Mouse (Mus musculus): ENCODE measurements around the gene Cbwd1. TPM values are rescaled to one million over a fixed set of nuclear protein-coding genes. Genes with fewer than 3 reads are reported as not detected.

The Cbwd1 gene
- polyA plus RNA-seq, 1 experiment from 2014 or later, result 24.4 TPM

DNA sequence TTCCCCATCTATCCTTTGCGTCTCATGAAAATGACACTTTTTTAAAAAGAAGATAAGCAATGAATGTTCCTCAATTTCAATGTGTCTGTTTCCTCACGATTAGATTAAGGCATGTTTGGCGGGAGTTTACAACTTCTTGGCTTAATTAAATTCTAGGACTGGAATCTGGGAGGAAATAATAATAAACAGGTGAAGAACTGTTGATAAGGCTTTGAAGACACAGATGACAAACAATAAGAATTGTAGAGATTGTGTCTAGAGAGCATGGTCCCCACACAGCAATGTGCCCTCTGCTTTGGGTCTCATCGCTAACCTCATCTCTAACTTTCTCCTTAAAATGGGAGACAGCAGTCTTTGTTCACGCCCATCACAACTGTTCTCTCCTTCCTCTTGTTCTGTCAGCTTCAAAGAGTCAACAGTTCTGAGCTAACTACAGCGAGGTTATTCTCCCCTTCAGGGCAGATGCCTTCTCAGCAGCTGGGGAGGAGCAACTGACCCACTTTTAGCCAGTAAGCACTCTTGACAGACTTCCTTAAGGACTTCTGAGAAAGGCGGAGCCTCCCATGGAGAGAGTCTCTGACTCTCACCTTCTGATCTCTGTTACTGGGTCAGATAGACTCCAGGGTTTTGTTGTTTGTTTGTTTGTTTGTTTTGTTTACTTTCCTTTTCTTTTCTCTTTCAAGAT is 28.9 kb upstream of the Cbwd1 start:
- H3K27ac ChIP-seq (replicated peaks), result no peak overlapping the region
- no peak overlapping the region for H3K4me3 ChIP-seq
- DNase-seq (ENCODE audit: low spot score), result no peak
- peaks cover 4% of the 10 kb centered on the region; the same call in 1 of the 2 replicates for H3K4me1 ChIP-seq
- no peaks in the 10 kb centered on the region for H3K36me3 ChIP-seq (replicated peaks)
- H3K27me3 ChIP-seq (replicated peaks; ENCODE audit: low read depth, poor library complexity, severe bottlenecking), result 0 out of 2 replicates have a peak, but pooled peaks cover 3% of the 10 kb centered on the region
- H3K9me3 ChIP-seq, result no peaks in the 10 kb centered on the region
- WGBS, result 69% methylated on average over 7 of the region's 7 CpGs

- WGBS, result 84% methylated on average over 5 of the region's 5 CpGs
- no peak overlapping the region for H3K27ac ChIP-seq (replicated peaks)
- 0 out of 2 replicates have a peak, but pooled peaks cover 3% of the 10 kb centered on the region for H3K27me3 ChIP-seq (replicated peaks; ENCODE audit: low read depth, poor library complexity, severe bottlenecking)
- no peak overlapping the region for H3K4me3 ChIP-seq
- no peaks in the 10 kb centered on the region for H3K9me3 ChIP-seq
- no peaks in the 10 kb centered on the region for H3K4me1 ChIP-seq
- H3K36me3 ChIP-seq (replicated peaks), result no peaks in the 10 kb centered on the region
- DNase-seq (ENCODE audit: low spot score), result no peak
Measured at GRCm38 (mm10) chr19:24988831-24989230, 27.4 kb upstream of the Cbwd1 start.

GRCm38 (mm10) chr19:24987355-24987754 is 25.9 kb upstream of the Cbwd1 start:
- Histone ChIP-seq H3K4me3 (no peak overlapping the region), H3K9me3 (no peaks in the 10 kb centered on the region)
- whole genome bisulfite sequencing, result 67% methylated on average over 4 of the region's 4 CpGs

GRCm38 (mm10) chr19:24985045-24985444 is 23.6 kb upstream of the Cbwd1 start:
- no peaks in the 10 kb centered on the region for H3K36me3 ChIP-seq (replicated peaks)
- no peak for DNase-seq (ENCODE audit: low spot score)
- no peaks in the 10 kb centered on the region for H3K4me1 ChIP-seq
- 94% methylated on average over 2 of the region's 2 CpGs for WGBS
- H3K27me3 ChIP-seq (replicated peaks; ENCODE audit: low read depth, poor library complexity, severe bottlenecking), result no peaks in the 10 kb centered on the region
- H3K9me3 ChIP-seq, result no peaks in the 10 kb centered on the region
- H3K27ac ChIP-seq (replicated peaks), result no peak overlapping the region
- H3K4me3 ChIP-seq, result no peak overlapping the region

More at GRCm38 (mm10) chr19:24987355-24987754, 25.9 kb upstream of the Cbwd1 start:
- Histone ChIP-seq H3K27me3 (replicated peaks; ENCODE audit: low read depth, poor library complexity, severe bottlenecking) (0 out of 2 replicates have a peak, but pooled peaks cover 3% of the 10 kb centered on the region), H3K4me1 (no peaks in the 10 kb centered on the region), H3K27ac (replicated peaks) (no peak overlapping the region), H3K36me3 (replicated peaks) (no peaks in the 10 kb centered on the region)
- DNase-seq (ENCODE audit: low spot score), result no peak

DNA sequence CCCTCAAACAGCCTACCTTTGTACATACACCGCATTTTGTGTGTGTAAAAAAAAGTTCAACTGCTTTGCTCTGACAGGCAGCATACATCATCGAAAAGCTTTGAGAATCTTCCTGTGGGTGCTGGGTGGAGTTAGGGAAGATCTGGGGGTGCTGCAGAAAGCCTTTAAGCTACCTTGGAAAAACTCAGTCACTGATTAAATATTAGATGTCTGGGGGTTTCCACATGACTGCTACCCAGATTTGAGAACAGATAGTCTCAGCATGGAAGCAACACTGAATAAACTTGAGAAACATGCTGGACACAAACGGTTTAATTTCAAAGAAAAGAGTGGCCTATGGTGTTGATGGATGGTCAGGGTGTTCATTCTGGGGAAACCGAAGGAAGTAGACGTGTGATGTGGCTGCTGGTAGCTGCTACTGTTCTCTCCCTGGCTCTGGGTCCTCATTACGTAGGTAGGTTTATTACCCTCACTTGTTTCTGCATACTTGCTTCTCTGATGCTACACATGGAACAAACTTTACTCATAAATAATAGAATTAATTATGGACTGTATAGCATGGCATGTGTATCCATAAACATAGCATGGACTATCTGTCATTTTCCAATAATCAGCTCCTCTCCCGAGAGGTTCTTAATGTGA is 22.6 kb upstream of the Cbwd1 start:
- Histone ChIP-seq H3K9me3 (no peaks in the 10 kb centered on the region), H3K4me3 (no peak overlapping the region), H3K36me3 (replicated peaks) (no peaks in the 10 kb centered on the region), H3K27me3 (replicated peaks; ENCODE audit: low read depth, poor library complexity, severe bottlenecking) (no peaks in the 10 kb centered on the region), H3K4me1 (no peaks in the 10 kb centered on the region), H3K27ac (replicated peaks) (no peak overlapping the region)
- no peak for DNase-seq (ENCODE audit: low spot score)
- 84% methylated on average over 7 of the region's 7 CpGs for WGBS

DNA sequence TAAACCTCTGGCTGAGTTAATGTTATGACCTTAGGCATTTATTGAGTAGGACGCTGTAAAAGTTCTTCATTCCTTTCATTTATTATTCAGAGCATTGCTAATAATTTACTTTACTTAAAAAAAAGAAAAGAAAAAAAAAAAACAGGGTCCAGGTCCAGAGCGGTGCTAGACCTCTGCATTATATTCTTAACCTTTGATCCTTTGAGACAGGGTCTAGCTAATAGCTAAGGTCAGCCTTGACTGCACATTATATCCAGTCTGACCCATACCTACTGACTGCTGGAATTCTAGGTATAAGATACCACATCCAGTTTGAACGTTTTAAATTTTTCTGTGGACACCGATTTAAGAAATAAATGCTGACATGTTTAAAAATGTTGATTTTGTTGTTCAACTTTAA is 21.6 kb upstream of the Cbwd1 start:
- Histone ChIP-seq H3K27me3 (replicated peaks; ENCODE audit: low read depth, poor library complexity, severe bottlenecking) (no peaks in the 10 kb centered on the region), H3K4me1 (no peaks in the 10 kb centered on the region), H3K36me3 (replicated peaks) (no peaks in the 10 kb centered on the region), H3K9me3 (no peaks in the 10 kb centered on the region), H3K4me3 (no peak overlapping the region), H3K27ac (replicated peaks) (no peak overlapping the region)
- no peak for DNase-seq (ENCODE audit: low spot score)
- 80% methylated on average over 4 of the region's 4 CpGs for WGBS

DNA sequence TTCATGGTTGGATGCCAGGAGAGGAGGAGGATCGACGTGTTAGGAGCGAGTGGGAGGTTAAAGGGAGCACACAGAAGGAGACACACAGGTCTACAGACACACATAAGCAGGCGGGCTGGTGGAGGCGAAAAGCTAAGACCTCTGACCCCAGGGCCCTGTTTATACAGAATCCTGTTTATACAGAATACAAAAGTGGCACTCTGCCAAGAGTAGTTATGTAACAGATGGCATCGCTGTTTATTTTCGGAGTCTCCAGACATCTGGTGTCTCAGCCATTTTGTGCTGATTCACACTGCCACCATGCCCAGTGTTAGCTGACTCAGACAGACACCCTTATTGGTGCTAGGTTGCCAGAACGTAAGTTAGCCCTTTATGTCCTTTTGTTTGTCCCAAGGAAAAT is 19.9 kb upstream of the Cbwd1 start:
- H3K4me1 ChIP-seq, result no peaks in the 10 kb centered on the region
- DNase-seq (ENCODE audit: low spot score), result no peak
- 68% methylated on average over 8 of the region's 8 CpGs for WGBS
- no peak overlapping the region for H3K4me3 ChIP-seq
- no peaks in the 10 kb centered on the region for H3K36me3 ChIP-seq (replicated peaks)
- no peak overlapping the region for H3K27ac ChIP-seq (replicated peaks)
- no peaks in the 10 kb centered on the region for H3K27me3 ChIP-seq (replicated peaks; ENCODE audit: low read depth, poor library complexity, severe bottlenecking)
- H3K9me3 ChIP-seq, result no peaks in the 10 kb centered on the region

DNA sequence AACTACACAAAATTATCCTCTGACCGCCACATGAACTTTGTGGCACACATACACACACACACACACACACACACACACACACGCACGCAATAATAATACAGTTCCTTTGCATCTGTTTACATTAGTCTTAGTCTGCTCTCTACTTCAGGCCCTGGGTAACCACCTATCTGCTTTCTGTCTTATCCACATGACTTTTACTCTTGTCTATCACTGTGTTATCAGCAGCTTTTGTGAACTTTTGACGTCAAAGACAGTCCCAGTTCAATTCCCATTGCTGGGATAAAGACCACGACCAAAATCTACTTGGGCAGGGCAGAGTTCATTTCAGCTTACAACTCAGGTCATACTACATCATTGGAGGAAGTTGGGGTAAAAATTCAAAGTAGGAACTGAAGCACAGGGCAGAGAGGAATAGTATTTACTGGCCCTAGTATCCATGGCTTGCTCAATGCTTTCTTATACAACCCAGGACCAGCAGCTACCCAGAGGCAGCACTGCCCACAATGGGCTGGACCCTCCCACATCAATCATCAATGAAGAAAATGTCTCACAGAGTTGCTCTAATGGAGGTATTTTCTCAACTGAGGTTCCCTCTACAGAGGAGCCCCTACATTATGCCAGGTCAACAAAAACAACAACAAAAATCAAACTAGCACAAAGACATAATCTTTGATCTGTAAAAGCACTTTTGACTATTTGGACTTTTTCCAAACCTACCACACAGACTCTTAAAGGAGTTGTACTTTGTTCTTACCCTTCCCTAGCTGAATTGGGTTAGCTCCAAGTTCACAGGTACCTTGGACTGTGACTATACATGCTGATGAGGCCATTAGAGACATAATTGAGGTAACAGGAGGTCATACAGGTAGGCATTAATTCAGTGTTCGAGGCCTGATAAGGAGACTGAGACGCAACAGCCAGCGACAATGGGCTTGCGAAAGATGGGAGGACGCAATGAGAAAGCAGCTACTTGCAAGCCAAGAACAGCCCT is 17.7 kb upstream of the Cbwd1 start:
- DNase-seq (ENCODE audit: low spot score), result no peak
- 92% methylated on average over 10 of the region's 10 CpGs for WGBS

DNA sequence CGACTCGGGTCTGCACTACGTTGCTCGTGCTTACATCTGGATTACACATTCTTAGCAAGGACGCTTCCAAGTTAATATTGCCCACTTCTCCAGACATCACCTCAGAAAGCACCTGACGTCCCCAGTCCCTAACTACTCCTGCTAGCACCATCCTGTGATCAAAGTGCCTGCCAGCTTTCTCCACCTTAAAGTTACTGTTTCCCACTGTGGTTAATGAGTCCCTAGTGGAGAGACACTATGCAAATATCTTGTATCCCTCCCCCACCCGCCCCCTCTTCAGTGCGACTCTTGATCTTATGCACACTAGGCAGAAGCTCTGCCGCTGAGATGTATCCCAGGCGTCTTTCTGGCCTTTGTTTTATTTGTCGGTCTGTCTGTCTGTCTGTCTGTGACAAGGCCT is 16.6 kb upstream of the Cbwd1 start:
- Histone ChIP-seq H3K27me3 (replicated peaks; ENCODE audit: low read depth, poor library complexity, severe bottlenecking) (no peaks in the 10 kb centered on the region), H3K4me3 (no peak overlapping the region), H3K4me1 (no peaks in the 10 kb centered on the region), H3K27ac (replicated peaks) (no peak overlapping the region), H3K9me3 (no peaks in the 10 kb centered on the region), H3K36me3 (replicated peaks) (no peaks in the 10 kb centered on the region)
- WGBS, result 77% methylated on average over 11 of the region's 11 CpGs
- no peak for DNase-seq (ENCODE audit: low spot score)

More for the DNA sequence above, 17.7 kb upstream of the Cbwd1 start:
- H3K27me3 ChIP-seq (replicated peaks; ENCODE audit: low read depth, poor library complexity, severe bottlenecking), result no peaks in the 10 kb centered on the region
- no peak overlapping the region for H3K4me3 ChIP-seq
- H3K36me3 ChIP-seq (replicated peaks), result no peaks in the 10 kb centered on the region
- H3K4me1 ChIP-seq, result no peaks in the 10 kb centered on the region
- H3K27ac ChIP-seq (replicated peaks), result no peak overlapping the region
- H3K9me3 ChIP-seq, result no peaks in the 10 kb centered on the region

GRCm38 (mm10) chr19:24972701-24973390 is 11.4 kb upstream of the Cbwd1 start:
- Histone ChIP-seq H3K36me3 (replicated peaks) (no peaks in the 10 kb centered on the region), H3K4me1 (no peaks in the 10 kb centered on the region), H3K9me3 (no peaks in the 10 kb centered on the region), H3K27me3 (replicated peaks; ENCODE audit: low read depth, poor library complexity, severe bottlenecking) (no peaks in the 10 kb centered on the region), H3K27ac (replicated peaks) (no peak overlapping the region), H3K4me3 (no peak overlapping the region)
- 84% methylated on average over 3 of the region's 3 CpGs for WGBS
- DNase-seq (ENCODE audit: low spot score), result no peak

- Histone ChIP-seq H3K4me3 (no peak overlapping the region), H3K36me3 (replicated peaks) (no peaks in the 10 kb centered on the region), H3K9me3 (no peaks in the 10 kb centered on the region), H3K27ac (replicated peaks) (no peak overlapping the region), H3K27me3 (replicated peaks; ENCODE audit: low read depth, poor library complexity, severe bottlenecking) (no peaks in the 10 kb centered on the region), H3K4me1 (no peaks in the 10 kb centered on the region)
- DNase-seq (ENCODE audit: low spot score), result no peak
- 86% methylated on average over 7 of the region's 7 CpGs for WGBS
Measured at GRCm38 (mm10) chr19:24971307-24971706, 9.9 kb upstream of the Cbwd1 start.

DNA sequence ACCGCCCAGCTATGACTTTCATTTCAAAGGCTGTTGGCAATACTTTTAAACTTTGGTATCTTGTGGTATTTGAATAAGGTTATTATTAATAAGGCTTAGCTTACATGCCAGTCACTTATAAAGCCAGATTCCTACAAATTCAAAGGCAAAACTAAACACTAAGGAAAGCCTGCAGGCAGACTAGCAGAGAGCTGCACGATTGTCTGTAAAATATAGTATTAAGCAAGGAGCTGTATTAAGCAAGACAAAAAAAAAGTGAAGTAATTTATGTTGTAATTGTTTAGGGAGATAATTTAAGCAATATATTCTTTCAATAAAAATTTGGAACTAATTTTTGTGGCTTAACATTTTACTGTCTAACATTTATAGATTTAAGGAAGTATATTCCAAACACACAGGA is 5.5 kb upstream of the Cbwd1 start:
- H3K9me3 ChIP-seq, result no peaks in the 10 kb centered on the region
- no peak overlapping the region for H3K27ac ChIP-seq (replicated peaks)
- DNase-seq (ENCODE audit: low spot score), result no peak
- H3K36me3 ChIP-seq (replicated peaks), result no peaks in the 10 kb centered on the region
- 88% methylated on average over 2 of the region's 2 CpGs for WGBS
- H3K27me3 ChIP-seq (replicated peaks; ENCODE audit: low read depth, poor library complexity, severe bottlenecking), result no peaks in the 10 kb centered on the region
- H3K4me1 ChIP-seq, result no peaks in the 10 kb centered on the region
- H3K4me3 ChIP-seq, result no peak overlapping the region

Measured in embryonic facial prominence, embryonic 10.5 days (tissue).